Mouse (Mus musculus) cortical plate, adult 2 months (tissue): ENCODE data around the gene Zfp760. TPM values are rescaled to one million over a fixed set of nuclear protein-coding genes. Genes with fewer than 3 reads are reported as not detected.

Experiments used
- H3K27ac ChIP-seq: fragments of 200-500 bp; 2 replicates; pipeline ENCODE4 v1.5.1; 2012; ENCODE audit warnings: low read length, control low read depth, inconsistent platforms; ENCODE audit not compliant: insufficient read depth
- H3K4me1 ChIP-seq: fragments of 200-500 bp; 2 replicates; pipeline ENCODE4 v1.6.1; 2011; ENCODE audit warnings: low read length; ENCODE audit not compliant: control insufficient read depth, insufficient read depth
- H3K4me3 ChIP-seq: fragments of 200-500 bp; 2 replicates; pipeline ENCODE4 v1.5.1; 2011; ENCODE audit warnings: mild to moderate bottlenecking, low read length, control low read depth; ENCODE audit not compliant: insufficient read depth
- CTCF ChIP-seq: fragments of 200-500 bp; IDR thresholded peaks from 2 replicates; pipeline ENCODE4 v1.5.1; 2011; ENCODE audit warnings: mild to moderate bottlenecking, control low read depth, low read length; ENCODE audit not compliant: insufficient read depth; ENCODE audit errors: extremely low read depth
- POLR2A ChIP-seq: fragments of 200-500 bp; IDR thresholded peaks from 2 replicates; pipeline ENCODE4 v1.6.1; 2011; ENCODE audit warnings: mild to moderate bottlenecking, low read length, control low read depth; ENCODE audit not compliant: insufficient read depth; ENCODE audit errors: extremely low read depth
- polyA plus RNA-seq: library from polyadenylated mRNA; depleted of rRNA; stranded (reverse); fragments of >200 nt; gene quantifications from 2 replicates; pipeline ENCODE4 v1.2.3, GENCODE M21; 2012; rRNA removed

The Zfp760 gene
- polyA plus RNA-seq, 1 experiment, result 5.8 TPM

DNA sequence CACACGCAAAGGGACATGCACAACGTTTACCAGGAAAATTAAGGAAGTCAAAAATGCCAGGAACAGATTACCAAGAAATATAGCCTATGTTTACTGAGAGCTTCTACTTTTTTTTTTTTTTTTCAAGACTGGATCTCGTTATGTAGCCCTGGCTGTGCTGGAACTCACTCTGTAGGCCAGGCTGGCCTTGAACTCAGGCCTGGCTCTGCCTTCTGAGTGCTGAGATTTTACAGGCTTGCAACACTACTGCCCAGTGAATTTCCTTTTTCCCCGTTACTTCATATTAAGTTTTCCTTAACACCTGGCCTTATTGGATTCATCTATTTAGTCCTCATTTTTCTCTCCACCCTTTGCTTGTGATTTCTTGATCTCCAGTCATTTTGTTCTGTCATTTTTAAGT is 25.5 kb downstream of the Zfp760 start:
- TF ChIP-seq CTCF (no peak), POLR2A (no peak)
- Histone ChIP-seq H3K4me3 (peak overlapping the region; percentile 53; the same call in 1 of the 2 replicates), H3K4me1 (no peaks in the 10 kb centered on the region; the same call in 1 of the 2 replicates), H3K27ac (no peak overlapping the region)

- Histone ChIP-seq H3K4me1 (no peaks in the 10 kb centered on the region; the same call in 1 of the 2 replicates), H3K27ac (no peak overlapping the region), H3K4me3 (peak overlapping the region; percentile 53)
- 0 out of 2 replicates have a peak, but pooled peaks have one; percentile 5 for TF ChIP-seq POLR2A
- TF ChIP-seq CTCF, result no peak
These were observed 26.0 kb downstream of the Zfp760 start for GRCm38 (mm10) chr17:21733529-21734031.

DNA sequence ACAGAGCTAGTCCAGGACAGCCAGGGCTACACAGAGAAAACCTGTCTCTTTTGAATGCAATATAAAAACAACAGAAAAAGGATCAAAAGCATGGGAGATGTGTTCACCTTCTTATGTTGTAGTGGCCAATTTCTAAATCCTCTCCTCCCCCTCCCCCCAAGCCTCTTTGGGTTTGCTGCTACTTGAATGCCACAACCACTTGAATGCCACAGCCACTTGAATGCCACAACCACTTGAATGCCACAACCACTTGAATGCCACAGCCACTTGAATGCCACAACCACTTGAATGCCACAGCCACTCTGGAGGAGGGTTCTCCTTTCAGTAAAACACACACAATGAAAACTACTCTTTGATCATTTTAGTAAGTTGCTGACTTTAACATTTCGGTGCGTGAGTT is 45.2 kb downstream of the Zfp760 start:
- Histone ChIP-seq H3K4me1 (no peaks in the 10 kb centered on the region), H3K4me3 (no peak overlapping the region), H3K27ac (no peak overlapping the region)
- TF ChIP-seq CTCF (no peak), POLR2A (no peak)

DNA sequence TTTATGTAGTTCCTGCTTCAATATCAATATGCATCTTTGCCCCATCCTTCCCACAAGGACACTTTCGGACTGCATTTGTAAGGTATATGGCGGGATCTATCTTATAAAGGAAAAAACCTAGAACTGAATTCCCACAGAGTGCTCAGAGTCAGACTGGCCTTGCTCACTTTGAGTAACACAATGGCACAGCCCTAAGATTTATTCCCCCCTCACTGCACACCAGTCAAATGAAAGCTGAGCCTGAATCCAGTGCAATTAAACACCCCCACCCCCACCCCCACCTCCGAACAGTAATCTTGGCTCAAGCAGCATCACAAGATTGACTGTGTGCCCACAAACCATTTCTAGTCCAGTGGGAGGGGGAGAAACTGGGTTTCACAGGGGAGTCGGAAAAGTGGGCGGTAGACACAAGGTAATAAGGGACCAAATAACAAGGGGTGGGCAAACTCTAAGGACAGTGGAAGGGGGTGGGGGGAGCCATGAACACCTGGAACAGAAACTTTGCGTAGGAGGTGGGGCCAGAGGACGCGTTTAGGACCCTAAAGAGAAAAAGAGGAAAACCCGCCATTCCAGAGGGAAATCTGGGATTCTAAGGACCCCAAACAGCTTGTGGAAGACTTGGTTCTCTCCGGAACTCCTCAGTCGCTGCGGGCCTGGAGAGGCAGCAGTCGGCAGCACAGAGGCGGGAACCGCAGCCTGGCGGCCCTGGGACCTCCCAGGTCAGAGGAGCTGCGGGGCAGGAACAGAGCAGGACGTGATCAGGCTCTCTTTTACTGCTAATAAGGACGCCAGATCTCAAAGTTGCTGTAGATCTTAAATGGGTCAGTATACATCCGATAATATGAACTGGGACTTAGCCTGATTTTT is 46.0 kb downstream of the Zfp760 start:
- Histone ChIP-seq H3K4me3 (no peak overlapping the region), H3K27ac (no peak overlapping the region), H3K4me1 (no peaks in the 10 kb centered on the region)
- TF ChIP-seq POLR2A, result no peak
- no peak for TF ChIP-seq CTCF

DNA sequence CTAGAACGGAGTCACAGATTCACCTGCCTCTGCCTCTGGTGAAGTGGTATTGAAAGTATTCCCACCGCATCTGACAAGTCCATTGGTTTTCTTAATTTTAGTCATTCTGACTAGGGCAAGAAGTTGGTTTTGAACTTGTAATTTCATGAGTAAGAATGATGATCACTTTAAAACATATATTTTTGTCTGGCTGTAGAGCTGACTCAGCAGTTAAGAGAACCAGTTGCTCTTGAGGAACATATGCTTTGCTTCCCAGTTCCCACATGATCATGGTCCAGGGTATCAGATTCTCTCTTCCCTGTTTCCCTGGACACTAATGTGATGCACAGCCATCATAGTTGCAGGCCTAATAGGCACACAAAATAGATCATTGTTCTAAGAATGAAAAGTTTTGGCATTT is 62.8 kb downstream of the Zfp760 start:
- no peaks in the 10 kb centered on the region for H3K4me1 ChIP-seq
- no peak overlapping the region for H3K4me3 ChIP-seq
- H3K27ac ChIP-seq, result no peak overlapping the region
- no peak for TF ChIP-seq CTCF
- no peak for TF ChIP-seq POLR2A

Other genes with a start within 250 kb of the Zfp760 start
- 2.9 TPM in 2 replicates for gene Zfp53, start 218.7 kb upstream of the Zfp760 start, polyA plus RNA-seq
- gene Zfp52, start 172.2 kb upstream of the Zfp760 start, polyA plus RNA-seq, result 2.4 and 3.2 TPM in 2 replicates
- gene Zfp948, start 140.7 kb upstream of the Zfp760 start, polyA plus RNA-seq, result 9.8 and 11.2 TPM in 2 replicates
- 6.3 TPM in 2 replicates for gene Zfp983, start 57.1 kb upstream of the Zfp760 start, polyA plus RNA-seq
- gene Gm10226, start 15.9 kb upstream of the Zfp760 start, polyA plus RNA-seq, result 2.3 and 5.4 TPM in 2 replicates
- gene Zfp229, start 23.1 kb downstream of the Zfp760 start, polyA plus RNA-seq, result 1.1 and 1.5 TPM in 2 replicates
- 0.40 and 0.48 TPM in 2 replicates for gene Zfp820, start 138.0 kb downstream of the Zfp760 start, polyA plus RNA-seq
- gene Zfp995, start 202.2 kb downstream of the Zfp760 start, polyA plus RNA-seq, result 3.5 and 5.1 TPM in 2 replicates